11 mouse cellular contexts compared by ENCODE assay signal in the genomic region with DNA sequence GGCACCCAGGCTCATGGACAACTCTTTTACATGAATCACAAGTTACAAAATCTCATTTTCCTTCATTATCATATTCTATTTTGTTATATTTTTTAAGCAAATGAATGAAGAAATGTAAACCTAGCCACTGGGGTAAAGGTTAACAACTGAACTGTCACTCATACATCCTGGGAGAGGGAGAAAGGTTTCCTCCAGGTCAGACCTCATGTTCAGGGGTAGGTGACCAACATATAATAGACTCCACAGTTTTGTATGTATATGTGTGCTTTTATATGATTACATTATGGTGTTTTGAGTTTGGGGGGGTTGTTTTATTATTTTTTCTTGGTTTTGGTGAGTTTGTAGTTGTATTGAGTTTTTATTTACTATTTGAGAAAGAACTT. TPM values are rescaled to one million over a fixed set of nuclear protein-coding genes. Genes with fewer than 3 reads are reported as not detected.
DNase-seq lines count a peak whose midpoint lies in the region; ATAC-seq and TF ChIP-seq lines count a peak whose summit lies in the region.
"Had no signal": no experiment of that assay in that cellular context is flagged by ENCODE, and none has a peak within 500 bp of the region (broad histone marks: within the 10 kb centered on the region; RNA-seq: fewer than 3 reads in every experiment).

No protein-coding gene starts in this region.

- no peak overlapping the region for H3K4me3 ChIP-seq in kidney, adult 2 months (ENCODE audit: insufficient read depth, low read depth, low read length)
- no peak overlapping the region for H3K4me3 ChIP-seq in embryonic facial prominence, embryonic 15.5 days (replicated peaks)
- H3K4me3 ChIP-seq in hindbrain, embryonic 15.5 days = peak overlapping the region; percentile 65
- H3K4me3 ChIP-seq in midbrain, embryonic 14.5 days (replicated peaks; ENCODE audit: low read depth, low read length) = peak overlapping the region; percentile 46

- no peak for TF ChIP-seq CTCF in kidney, adult 2 months (conservative IDR thresholded peaks at IDR 0.05; ENCODE audit: insufficient read depth, insufficient read length, low read depth, low read length)

- no peaks in the 10 kb centered on the region for H3K27me3 ChIP-seq in kidney, adult 2 months (replicated peaks; ENCODE audit: control insufficient read depth, insufficient read depth, low read length)
- H3K27me3 ChIP-seq in embryonic facial prominence, embryonic 15.5 days = peaks cover 3% of the 10 kb centered on the region; the same call in 1 of the 2 replicates
- H3K27me3 ChIP-seq in hindbrain, embryonic 15.5 days = no peaks in the 10 kb centered on the region
- no peaks in the 10 kb centered on the region for H3K27me3 ChIP-seq in midbrain, embryonic 14.5 days (ENCODE audit: control insufficient read depth, insufficient read depth, low read length)

- no peak for ATAC-seq in embryonic facial prominence, embryonic 15.5 days (ENCODE audit: insufficient number of reproducible peaks, low FRiP score, low TSS enrichment, low read depth)
- no peak for ATAC-seq in hindbrain, embryonic 15.5 days (ENCODE audit: low FRiP score, low read depth)
- ATAC-seq in midbrain, embryonic 14.5 days (ENCODE audit: low FRiP score, low TSS enrichment) = no peak

- no peaks in the 10 kb centered on the region for H3K36me3 ChIP-seq in kidney, adult 2 months (ENCODE audit: control insufficient read depth, insufficient read depth, low read length)
- H3K36me3 ChIP-seq in embryonic facial prominence, embryonic 15.5 days = no peaks in the 10 kb centered on the region
- no peaks in the 10 kb centered on the region for H3K36me3 ChIP-seq in hindbrain, embryonic 15.5 days
- H3K36me3 ChIP-seq in midbrain, embryonic 14.5 days (ENCODE audit: control insufficient read depth, insufficient read depth, low read length) = no peaks in the 10 kb centered on the region

- peak overlapping the region; percentile 85; the same call in 1 of the 2 replicates for H3K27ac ChIP-seq in kidney, adult 2 months (ENCODE audit: insufficient read depth, low read depth, low read length)
- H3K27ac ChIP-seq in embryonic facial prominence, embryonic 15.5 days (replicated peaks) = no peak overlapping the region
- H3K27ac ChIP-seq in hindbrain, embryonic 15.5 days (replicated peaks) = no peak overlapping the region
- H3K27ac ChIP-seq in midbrain, embryonic 14.5 days (replicated peaks; ENCODE audit: low read depth, low read length) = no peak overlapping the region

- peaks cover 3% of the 10 kb centered on the region; the same call in 1 of the 2 replicates for H3K4me1 ChIP-seq in kidney, adult 2 months (ENCODE audit: control insufficient read depth, insufficient read depth, low read length)
- peaks cover 6% of the 10 kb centered on the region for H3K4me1 ChIP-seq in embryonic facial prominence, embryonic 15.5 days
- H3K4me1 ChIP-seq in hindbrain, embryonic 15.5 days (replicated peaks) = peaks cover 7% of the 10 kb centered on the region; the same call in 1 of the 2 replicates
- 0 out of 2 replicates have a peak, but pooled peaks cover 2% of the 10 kb centered on the region for H3K4me1 ChIP-seq in midbrain, embryonic 14.5 days (ENCODE audit: control insufficient read depth, insufficient read depth, low read length)

- no peak for DNase-seq in kidney, adult 2 months
- DNase-seq in kidney, adult 11 months = no peak
- DNase-seq in midbrain, embryonic 14.5 days = no peak
- no peak for DNase-seq in adrenal gland, postnatal 4 days (ENCODE audit: low spot score in 2 of 2)
- no peak for DNase-seq in MN1 (ENCODE audit: low spot score)
- DNase-seq in right cerebral cortex, postnatal 36 days (ENCODE audit: low spot score in 2 of 2) = no peak
- DNase-seq: cerebellum, adult 9-10 months had no signal

- no peaks in the 10 kb centered on the region for H3K9me3 ChIP-seq in embryonic facial prominence, embryonic 15.5 days (replicated peaks)
- H3K9me3 ChIP-seq in hindbrain, embryonic 15.5 days = peaks cover 3% of the 10 kb centered on the region; the same call in 1 of the 2 replicates
- H3K9me3 ChIP-seq in midbrain, embryonic 14.5 days (ENCODE audit: control insufficient read depth, low read length) = no peaks in the 10 kb centered on the region

- TF ChIP-seq POLR2A in kidney, adult 2 months (IDR thresholded peaks at IDR 0.05; ENCODE audit: low read depth, low read length) = no peak

- 0 out of 2 replicates have a peak overlapping the region, but pooled peaks have one; percentile 78 for H3K4me2 ChIP-seq in embryonic facial prominence, embryonic 15.5 days (replicated peaks)
- peak overlapping the region; percentile 96 for H3K4me2 ChIP-seq in hindbrain, embryonic 15.5 days
- H3K4me2 ChIP-seq in midbrain, embryonic 14.5 days (ENCODE audit: low read length) = peak overlapping the region; percentile 94

- H3K9ac ChIP-seq in embryonic facial prominence, embryonic 15.5 days = no peak overlapping the region
- H3K9ac ChIP-seq in hindbrain, embryonic 15.5 days = no peak overlapping the region
- H3K9ac ChIP-seq in midbrain, embryonic 14.5 days (replicated peaks; ENCODE audit: low read length) = no peak overlapping the region

RNA-seq across cellular contexts. Expression of a gene that starts 10.3 kb away (rescaled TPM):
- 329 and 340 TPM in 2 replicates for polyA plus RNA-seq in kidney, adult 2 months (2012; rRNA removed)
- polyA plus RNA-seq in embryonic facial prominence, embryonic 15.5 days (2015; fragmentation: Nextera tagmentation; extraction: Ambion mirVana) = 4.3 and 4.4 TPM in 2 replicates
- 0.84 and 1.3 TPM in 2 replicates for polyA plus RNA-seq in hindbrain, embryonic 15.5 days (2015; fragmentation: Nextera tagmentation; extraction: Ambion mirVana)
- polyA plus RNA-seq in midbrain, embryonic 14.5 days (2014; fragmentation: Nextera tagmentation; extraction: Ambion mirVana) = 0.54 and 0.67 TPM in 2 replicates
- 10 to 100 TPM; 22.1 to 27.5 TPM for total RNA-seq in adrenal gland, postnatal 4 days (2021)

RNA-seq across cellular contexts. Expression of a gene that starts 57.1 kb away (rescaled TPM):
- 0.60 and 0.91 TPM in 2 replicates for polyA plus RNA-seq in kidney, adult 2 months (2012; rRNA removed)
- not detected in 2 replicates for polyA plus RNA-seq in embryonic facial prominence, embryonic 15.5 days (2015; fragmentation: Nextera tagmentation; extraction: Ambion mirVana)
- polyA plus RNA-seq in hindbrain, embryonic 15.5 days (2015; fragmentation: Nextera tagmentation; extraction: Ambion mirVana) = not detected in 2 replicates
- not detected in 2 replicates for polyA plus RNA-seq in midbrain, embryonic 14.5 days (2014; fragmentation: Nextera tagmentation; extraction: Ambion mirVana)
- total RNA-seq in adrenal gland, postnatal 4 days (2021) = 1 to 10 TPM in 1 of 2 experiments, under 1 TPM in 1; 0.81 to 4.4 TPM
- polyA plus RNA-seq: lung, embryonic 16.5 days; thymus, postnatal 0 days had no signal

Comparison
In these comparisons a context has a peak if more than half of its experiments do, and no peak if none do; other contexts are left out.
1. H3K4me3 ChIP-seq: peak in hindbrain, embryonic 15.5 days (single experiment) and midbrain, embryonic 14.5 days (single experiment); none in kidney, adult 2 months (single experiment) and embryonic facial prominence, embryonic 15.5 days (single experiment).
2. RNA of a gene that starts 10.3 kb away (polyA plus RNA-seq): 329 to 340 TPM in kidney, adult 2 months; 4.3 to 4.4 TPM in embryonic facial prominence, embryonic 15.5 days, 0.84 to 1.3 TPM in hindbrain, embryonic 15.5 days and 0.54 to 0.67 TPM in midbrain, embryonic 14.5 days; every median in the first group is over 10 times any median in the second.
3. Peak in every context shown above with its lines, with median percentiles within 50 percentile points of each other: H3K4me2 ChIP-seq.